Mouse (Mus musculus) 416B (cell line): ENCODE results near the gene Tgfbr3.

Experiments
- DNase-seq: peaks from one replicate; pipeline ENCODE4 v3.0.0; 2011; ENCODE audit warnings: low read depth

Tgfbr3 gene

GRCm38 (mm10) chr5:107146111-107146616 is 143.3 kb downstream of the Tgfbr3 start:
- no peak for DNase-seq

- no peak for DNase-seq
Measured at GRCm38 (mm10) chr5:107145125-107145524, 144.3 kb downstream of the Tgfbr3 start.

DNA sequence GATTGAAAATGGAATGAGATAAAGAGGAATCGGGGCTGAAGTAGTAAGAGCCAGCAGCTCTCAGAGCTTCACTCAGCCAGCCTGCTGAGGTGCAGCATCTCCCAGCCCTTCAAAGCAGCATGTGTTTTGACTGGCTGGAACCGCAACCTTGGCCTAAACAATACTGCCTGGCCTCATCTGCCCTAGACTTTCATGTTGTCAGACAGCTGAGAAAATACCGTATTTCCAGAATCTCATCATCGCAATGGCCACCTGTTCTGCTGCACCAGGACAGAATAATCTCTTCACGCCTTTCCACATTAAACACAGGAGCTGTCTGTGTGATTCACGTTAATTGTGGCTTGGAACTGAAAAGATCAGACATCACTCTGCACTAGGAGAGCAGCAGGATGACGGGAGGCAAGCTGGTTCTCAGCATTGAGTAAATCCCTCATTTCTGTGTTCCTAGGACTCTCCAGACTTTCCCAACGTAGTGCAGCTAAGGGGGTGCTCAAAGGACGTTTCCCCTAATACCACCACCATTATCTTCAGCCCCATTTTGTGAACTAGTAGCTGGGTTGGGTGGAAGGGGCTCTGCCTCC is 145.1 kb downstream of the Tgfbr3 start:
- no peak for DNase-seq

- DNase-seq = no peak
Measured at GRCm38 (mm10) chr5:107143406-107143805, 146.0 kb downstream of the Tgfbr3 start.

GRCm38 (mm10) chr5:107142791-107143190 is 146.6 kb downstream of the Tgfbr3 start:
- DNase-seq = no peak

DNA sequence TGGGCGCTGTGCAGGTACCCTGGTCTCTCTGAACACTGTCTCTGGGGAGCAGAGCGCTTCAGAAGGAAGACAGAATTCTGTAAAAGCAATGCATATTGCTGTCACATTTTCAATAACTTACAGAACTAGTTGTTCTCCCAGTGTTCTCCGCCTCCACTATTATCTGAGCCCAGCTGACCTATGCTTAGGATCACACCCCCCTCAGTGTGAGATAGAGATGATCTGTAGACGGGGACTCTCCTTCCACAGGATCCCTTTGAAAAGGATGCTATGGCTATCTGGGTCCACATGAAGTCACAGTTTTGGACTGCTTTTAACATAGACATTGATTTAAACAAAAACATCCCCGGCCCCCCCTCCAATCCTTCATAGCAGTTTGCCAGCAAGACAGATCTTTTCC is 148.1 kb downstream of the Tgfbr3 start:
- no peak for DNase-seq

GRCm38 (mm10) chr5:107139800-107140651 is 149.4 kb downstream of the Tgfbr3 start:
- no peak for DNase-seq

- DNase-seq = peak; percentile 67
Measured at GRCm38 (mm10) chr5:107133336-107133735, 156.1 kb downstream of the Tgfbr3 start.

DNA sequence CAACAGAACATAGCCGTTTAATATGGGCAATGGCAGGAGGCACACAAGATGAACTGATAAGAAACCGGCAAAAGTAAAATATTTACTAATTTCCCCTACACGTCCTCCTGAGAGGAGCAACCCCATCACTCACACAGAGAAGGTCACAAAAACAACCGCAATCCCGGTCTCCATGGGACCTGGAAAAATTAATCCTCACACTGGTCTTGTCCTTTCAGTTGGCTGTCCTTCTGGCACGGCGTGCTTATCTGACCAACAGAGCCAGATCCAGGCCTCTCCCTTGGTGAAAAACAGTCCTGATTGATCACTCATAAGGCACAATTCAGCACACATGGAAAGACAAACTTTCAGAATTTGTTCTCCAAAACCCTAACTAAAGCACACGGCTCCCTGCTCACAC is 157.2 kb downstream of the Tgfbr3 start:
- DNase-seq = no peak

DNA sequence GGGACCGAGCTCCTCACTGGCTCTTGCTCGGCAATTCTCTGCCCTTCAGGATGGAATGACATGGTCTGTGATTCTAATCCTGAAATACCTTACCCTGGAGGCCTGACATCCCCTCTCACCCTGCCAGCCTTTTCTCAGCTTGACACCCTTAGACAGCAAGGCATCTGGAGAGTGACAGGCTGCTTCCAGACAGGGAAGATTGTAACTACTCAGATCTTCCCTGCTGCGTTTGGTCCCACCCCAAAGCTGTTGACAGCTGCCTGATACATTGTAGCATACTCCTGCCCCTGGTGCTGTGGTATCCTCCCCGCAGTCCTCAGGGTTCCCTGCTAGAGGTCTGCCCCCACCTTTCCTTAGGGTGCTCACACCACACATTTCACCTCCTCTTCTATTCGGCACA is 160.1 kb downstream of the Tgfbr3 start:
- no peak for DNase-seq

DNA sequence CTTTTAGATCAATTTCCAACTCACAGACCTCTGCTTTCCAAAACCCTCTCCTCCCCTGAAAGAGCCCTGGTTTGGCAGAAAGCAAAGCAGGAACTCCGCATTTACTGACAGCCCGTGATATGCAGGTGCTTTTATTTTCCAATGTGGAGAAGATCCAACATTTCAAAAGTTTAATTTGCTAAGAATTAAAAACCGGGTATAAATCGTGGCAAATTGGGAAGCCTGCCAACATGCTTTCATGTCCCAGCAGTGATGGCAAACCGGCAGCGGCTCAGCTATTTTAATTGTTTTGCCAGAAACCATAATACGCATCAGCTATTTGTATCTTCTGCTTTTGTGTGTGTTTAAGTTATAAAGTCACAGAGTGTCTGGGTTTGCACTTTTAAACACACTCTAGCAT is 162.9 kb downstream of the Tgfbr3 start:
- DNase-seq = no peak

- no peak for DNase-seq
Measured at GRCm38 (mm10) chr5:107125131-107125530, 164.3 kb downstream of the Tgfbr3 start.

DNA sequence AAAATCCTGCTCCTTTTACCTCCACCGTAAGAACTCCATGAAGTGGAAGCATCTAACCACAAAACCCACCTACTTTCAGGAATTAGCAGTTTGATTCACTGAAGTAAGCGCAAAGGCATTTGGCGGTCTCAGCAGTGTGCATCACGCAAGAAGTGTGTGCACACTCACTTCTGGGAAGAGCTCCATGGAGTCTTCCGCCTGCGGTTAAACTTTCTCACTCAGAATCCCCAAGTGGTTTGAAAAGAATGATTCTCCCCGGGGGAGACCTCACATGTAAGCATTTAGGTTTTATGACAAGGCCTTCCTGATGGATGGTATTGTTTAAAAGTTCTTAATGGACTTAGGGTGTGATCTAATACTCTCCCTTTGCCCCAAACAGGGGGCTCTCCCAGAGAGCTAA is 164.9 kb downstream of the Tgfbr3 start:
- DNase-seq = no peak

- DNase-seq = no peak
Measured at GRCm38 (mm10) chr5:107122622-107123021, 166.8 kb downstream of the Tgfbr3 start.

DNA sequence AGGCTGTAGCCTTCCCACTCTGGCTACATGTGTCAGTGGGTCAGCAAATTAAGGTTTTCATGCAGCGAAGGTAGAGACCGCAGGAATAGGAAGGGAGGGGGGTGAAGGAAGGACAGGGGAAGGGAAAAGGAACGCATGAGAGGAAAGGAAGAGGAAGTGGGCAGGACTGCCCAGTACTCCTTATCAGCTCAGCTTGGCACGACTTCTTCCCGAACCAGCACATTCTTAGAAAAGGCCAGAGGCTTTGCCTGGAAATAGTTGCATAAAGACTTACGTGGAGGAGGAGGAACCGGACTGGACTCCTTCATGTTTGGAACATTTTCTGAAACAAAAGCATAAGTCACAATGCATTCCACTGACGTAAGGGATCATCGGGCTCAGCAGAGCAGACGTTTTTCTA is 168.3 kb downstream of the Tgfbr3 start:
- DNase-seq = no peak

DNA sequence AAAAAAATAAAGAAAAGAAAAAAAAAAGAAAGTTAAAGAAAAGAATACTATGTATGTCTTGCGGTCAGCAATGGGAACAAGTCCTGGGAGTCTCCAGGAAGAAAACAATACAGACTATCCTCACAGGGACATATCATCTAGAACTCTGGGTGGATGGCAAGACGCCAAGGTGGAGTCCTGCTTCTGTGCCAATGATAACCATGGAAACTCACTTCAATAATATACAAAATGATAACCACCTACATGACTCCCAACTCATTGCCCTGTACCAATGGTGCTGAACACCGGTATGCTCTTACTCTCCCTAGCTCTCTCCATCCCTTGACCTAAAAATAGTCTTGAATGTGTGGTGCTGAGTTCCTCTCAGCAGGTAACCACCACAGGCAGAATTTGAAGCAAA is 168.8 kb downstream of the Tgfbr3 start:
- DNase-seq = no peak

DNA sequence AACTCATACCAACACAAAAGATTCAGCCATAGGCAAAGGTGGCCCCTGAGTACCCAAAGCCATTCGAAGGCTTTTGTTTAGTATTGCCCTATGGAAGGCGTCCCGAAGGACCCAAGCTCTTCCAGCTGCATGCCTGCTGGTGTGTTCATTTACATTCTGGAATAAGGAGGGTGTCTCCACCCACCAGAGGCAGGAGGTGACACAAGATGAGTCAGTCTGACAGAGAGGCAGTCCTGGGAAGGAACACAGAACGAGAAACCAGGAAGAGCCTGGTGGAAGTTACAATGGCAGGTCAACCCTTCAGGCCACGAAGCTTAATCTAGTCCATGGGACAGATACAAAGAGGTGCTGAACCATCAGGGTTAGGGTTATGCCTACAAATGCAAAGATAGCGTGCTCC is 169.5 kb downstream of the Tgfbr3 start:
- no peak for DNase-seq

GRCm38 (mm10) chr5:107116821-107117220 is 172.6 kb downstream of the Tgfbr3 start:
- no peak for DNase-seq

DNA sequence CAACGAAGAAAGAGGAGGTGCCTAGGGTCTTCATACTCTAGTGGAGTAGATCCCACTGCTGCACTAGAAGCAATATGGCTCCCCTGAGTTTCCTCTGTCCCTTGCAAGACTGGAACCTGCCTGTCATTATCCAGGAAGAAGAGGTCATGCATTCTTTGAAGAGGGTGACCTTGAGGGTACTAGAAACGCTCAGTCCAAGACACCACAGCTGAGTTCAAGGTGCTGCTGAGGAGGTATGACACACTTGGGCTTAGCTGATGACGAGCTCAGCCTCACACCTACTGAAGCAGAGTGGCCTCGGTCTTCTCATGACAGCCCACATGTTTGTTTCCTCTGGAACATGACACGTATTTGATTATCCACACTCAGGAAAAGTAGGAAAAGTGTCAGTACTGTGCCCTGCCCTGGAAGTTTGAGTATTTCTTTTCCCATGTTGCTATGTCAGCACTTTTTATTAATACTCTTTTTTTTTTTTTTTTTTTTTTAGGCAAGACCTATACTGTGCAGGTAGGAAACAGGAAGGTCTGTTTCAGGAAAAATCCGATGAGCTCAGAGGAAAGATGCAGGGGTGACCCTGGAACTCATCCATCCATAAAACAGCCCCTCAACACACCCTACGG is 176.7 kb downstream of the Tgfbr3 start:
- no peak for DNase-seq

GRCm38 (mm10) chr5:107111802-107112201 is 177.6 kb downstream of the Tgfbr3 start:
- no peak for DNase-seq

DNA sequence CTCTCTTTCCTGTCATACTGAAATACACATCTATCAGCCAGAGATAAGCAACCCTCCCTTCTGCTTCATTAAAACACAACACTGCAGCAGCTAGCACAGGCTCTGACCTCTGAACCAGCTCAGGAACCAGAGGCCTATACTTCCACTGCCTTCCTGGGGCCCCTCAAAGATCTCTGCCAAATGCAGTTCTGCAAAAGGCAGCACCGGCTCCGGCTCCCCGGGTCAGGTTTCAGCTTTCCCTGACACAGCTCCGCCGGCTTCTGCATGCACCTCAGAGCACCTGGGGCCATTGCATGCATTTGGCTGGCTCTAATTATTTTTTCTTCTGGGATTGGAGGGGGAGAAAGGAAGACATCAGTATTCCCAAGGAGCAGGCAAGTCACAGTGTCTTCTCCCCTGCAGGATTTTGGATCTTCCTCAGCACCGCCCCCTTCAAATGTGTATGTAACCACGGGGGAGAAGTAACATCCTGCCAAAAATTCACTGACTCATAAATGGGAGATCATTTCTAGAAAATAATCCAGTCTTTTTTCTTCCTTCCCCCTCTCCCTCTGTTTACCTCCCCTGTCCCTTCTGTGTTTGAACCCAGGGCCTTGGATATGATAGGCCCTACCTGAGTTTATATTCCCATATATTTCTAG is 178.4 kb downstream of the Tgfbr3 start:
- DNase-seq = peak; percentile 61

- DNase-seq = no peak
Measured at GRCm38 (mm10) chr5:107110089-107110879, 179.1 kb downstream of the Tgfbr3 start.
